Mouse (Mus musculus) megakaryocyte, embryonic 14.5 days (primary cell): ENCODE measurements around the gene Smoc2. TPM values are rescaled to one million over a fixed set of nuclear protein-coding genes. Genes with fewer than 3 reads are reported as not detected.
A peak's percentile ranks its signal among the peaks of the same experiment; 100 is the strongest.

Source experiments
- H3K27me3 ChIP-seq: replicated peaks from 2 replicates; pipeline ENCODE3; 2012; ENCODE audit warnings: inconsistent platforms
- H3K36me3 ChIP-seq: replicated peaks from 2 replicates; pipeline ENCODE3; 2012; ENCODE audit warnings: low read length, inconsistent platforms, mixed read lengths
- H3K4me1 ChIP-seq: 2 replicates; pipeline ENCODE4 v1.6.1; 2012; ENCODE audit warnings: inconsistent platforms
- H3K4me3 ChIP-seq: replicated peaks from 2 replicates; pipeline ENCODE3; 2012; ENCODE audit warnings: moderate library complexity, mild to moderate bottlenecking, inconsistent platforms
- H3K9me3 ChIP-seq: 2 replicates; pipeline ENCODE4 v1.6.1; 2012; ENCODE audit warnings: inconsistent platforms
- FLI1 ChIP-seq: IDR thresholded peaks from 2 replicates; pipeline ENCODE4 v1.6.1; 2012; ENCODE audit warnings: low read length, inconsistent platforms, mixed read lengths
- GATA1 ChIP-seq: IDR thresholded peaks from 3 replicates; pipeline ENCODE4 v1.6.1; 2012; ENCODE audit warnings: mixed read lengths, low read length, inconsistent platforms, borderline replicate concordance
- polyA plus RNA-seq: library from polyadenylated mRNA; stranded (reverse); fragments of >175 nt; gene quantifications from 2 replicates; pipeline ENCODE4 v1.2.3, GENCODE M21; 2012; ENCODE audit warnings: low replicate concordance; ENCODE audit not compliant: insufficient read depth

Gene Smoc2
- polyA plus RNA-seq, 1 experiment: not detected

DNA sequence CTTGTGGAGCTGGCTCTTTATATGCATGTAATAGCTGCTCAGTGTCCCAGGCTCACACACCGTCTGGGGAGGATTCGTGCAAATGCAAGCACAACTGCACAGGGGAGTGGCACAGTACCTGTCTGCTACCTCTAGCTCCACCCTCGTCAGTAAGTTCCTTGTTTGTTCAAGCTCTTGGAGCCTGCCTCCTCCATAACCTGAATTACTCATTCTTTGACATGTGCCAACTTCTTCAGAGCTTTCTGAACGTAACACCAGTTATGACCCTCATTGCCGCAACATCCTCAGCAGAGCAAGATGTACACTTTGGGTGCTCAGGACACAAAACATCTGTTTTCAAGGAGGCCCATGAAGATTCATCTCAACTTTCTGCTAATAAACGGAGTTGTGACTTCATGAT, 5.9 kb upstream of the Smoc2 start:
- no peaks in the 10 kb centered on the region for H3K36me3 ChIP-seq
- no peak for TF ChIP-seq GATA1
- TF ChIP-seq FLI1: no peak
- H3K9me3 ChIP-seq: peaks cover 5% of the 10 kb centered on the region; the same call in 1 of the 2 replicates
- peaks cover 24% of the 10 kb centered on the region for H3K27me3 ChIP-seq
- no peak overlapping the region for H3K4me3 ChIP-seq
- no peaks in the 10 kb centered on the region for H3K4me1 ChIP-seq

DNA sequence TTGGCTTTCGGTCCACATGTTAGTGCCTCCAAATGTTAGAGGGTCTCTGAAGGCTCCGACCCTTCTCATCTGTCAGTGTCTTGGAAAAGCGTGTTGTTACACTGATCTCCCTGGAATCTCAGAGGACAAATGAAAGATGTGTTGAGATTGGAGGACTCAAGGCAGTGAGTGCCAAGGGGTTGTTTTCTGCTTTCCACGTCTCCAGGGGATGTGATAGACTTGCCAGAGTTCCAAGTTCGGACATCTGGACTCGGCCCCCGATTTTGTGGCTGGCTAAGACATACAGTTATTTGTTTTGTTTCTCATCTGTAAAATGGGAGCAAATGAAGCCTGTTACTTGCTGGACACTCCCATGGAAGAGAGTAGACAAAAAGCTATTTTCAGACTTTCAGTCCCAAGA, 2.0 kb upstream of the Smoc2 start:
- H3K4me1 ChIP-seq: peaks cover 15% of the 10 kb centered on the region; the same call in 1 of the 2 replicates
- H3K4me3 ChIP-seq: no peak overlapping the region
- no peaks in the 10 kb centered on the region for H3K36me3 ChIP-seq
- H3K27me3 ChIP-seq: peaks cover 57% of the 10 kb centered on the region
- peaks cover 3% of the 10 kb centered on the region; the same call in 1 of the 2 replicates for H3K9me3 ChIP-seq
- TF ChIP-seq GATA1: no peak
- TF ChIP-seq FLI1: no peak

DNA sequence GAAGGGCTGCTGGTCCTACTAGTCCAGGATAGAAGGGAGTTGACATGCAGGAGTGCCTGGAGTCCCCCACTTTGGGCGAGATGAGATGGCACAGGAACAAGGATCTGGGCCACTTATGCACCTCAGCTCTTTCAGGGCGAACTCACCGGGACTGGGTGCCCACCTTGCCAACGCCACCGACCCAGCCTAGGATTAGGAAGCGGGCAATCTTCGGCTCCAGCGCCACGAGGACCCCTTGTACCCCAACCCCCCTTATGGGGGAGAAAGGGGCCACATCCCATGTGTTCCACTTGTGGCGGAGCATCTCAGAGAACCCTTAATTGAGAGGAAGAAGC, 627 bp downstream of the Smoc2 start:
- Histone ChIP-seq H3K4me3 (peak overlapping the region; percentile 14), H3K9me3 (0 out of 2 replicates have a peak, but pooled peaks cover 3% of the 10 kb centered on the region), H3K36me3 (no peaks in the 10 kb centered on the region), H3K27me3 (peaks cover 68% of the 10 kb centered on the region), H3K4me1 (peaks cover 15% of the 10 kb centered on the region; the same call in 1 of the 2 replicates)
- TF ChIP-seq FLI1 (no peak), GATA1 (no peak)

DNA sequence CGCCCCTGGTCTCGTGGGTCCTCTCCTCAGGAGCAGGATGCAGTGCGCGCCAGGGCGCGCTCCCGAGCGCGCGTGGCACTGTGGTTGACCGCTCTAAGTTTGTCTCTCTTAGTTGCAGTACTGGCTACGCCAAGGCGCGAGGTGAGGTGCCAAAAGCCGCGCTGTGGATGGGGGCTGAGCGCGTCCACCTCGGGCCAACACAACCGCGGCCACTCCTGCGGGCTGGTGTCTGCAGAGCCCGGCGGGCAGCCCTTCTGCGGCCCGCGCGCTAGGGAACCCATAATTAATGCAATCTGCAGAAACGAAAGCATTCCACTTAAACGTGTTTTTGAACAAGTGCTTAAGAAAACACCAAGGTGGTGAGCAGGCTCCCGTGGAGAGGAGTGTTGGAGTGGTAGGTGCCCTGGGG, 1.1 kb downstream of the Smoc2 start:
- H3K36me3 ChIP-seq: no peaks in the 10 kb centered on the region
- H3K9me3 ChIP-seq: 0 out of 2 replicates have a peak, but pooled peaks cover 3% of the 10 kb centered on the region
- H3K4me1 ChIP-seq: peaks cover 15% of the 10 kb centered on the region; the same call in 1 of the 2 replicates
- peak overlapping the region; percentile 23 for H3K4me3 ChIP-seq
- peaks cover 68% of the 10 kb centered on the region for H3K27me3 ChIP-seq
- TF ChIP-seq FLI1: no peak
- TF ChIP-seq GATA1: no peak

DNA sequence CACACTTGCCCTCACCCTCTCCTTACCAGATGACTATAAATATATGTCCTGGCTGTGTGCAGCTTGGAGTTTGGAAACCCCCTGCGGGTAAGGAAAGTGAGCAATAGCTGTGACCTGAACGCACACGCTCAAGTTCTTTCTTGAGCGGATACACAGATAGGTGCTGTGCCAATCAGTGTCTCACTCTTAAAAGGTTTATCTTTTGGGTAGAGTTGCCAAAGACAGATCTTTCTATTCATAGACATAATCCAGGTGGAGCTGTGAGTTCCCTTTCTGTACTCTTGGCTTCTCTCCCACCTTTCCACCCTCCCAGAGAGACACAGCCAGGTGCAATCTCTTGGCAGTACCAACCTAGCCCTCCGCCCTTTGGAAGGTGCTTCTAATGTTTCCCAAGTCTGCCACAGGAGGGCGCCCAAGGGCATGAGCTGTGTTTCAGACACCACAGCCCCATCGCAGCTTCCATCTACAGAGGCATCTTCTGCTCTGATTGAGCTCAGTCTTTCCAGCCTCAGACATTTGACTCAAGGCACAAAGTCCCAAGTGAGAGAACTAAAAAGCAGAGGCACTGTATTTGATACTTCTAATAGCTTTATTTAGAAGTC, 8.8 kb downstream of the Smoc2 start:
- no peak overlapping the region for H3K4me3 ChIP-seq
- TF ChIP-seq FLI1 (no peak), GATA1 (no peak)
- H3K36me3 ChIP-seq: no peaks in the 10 kb centered on the region
- peaks cover 17% of the 10 kb centered on the region for H3K4me1 ChIP-seq
- H3K9me3 ChIP-seq: no peaks in the 10 kb centered on the region
- H3K27me3 ChIP-seq: peaks cover 20% of the 10 kb centered on the region

DNA sequence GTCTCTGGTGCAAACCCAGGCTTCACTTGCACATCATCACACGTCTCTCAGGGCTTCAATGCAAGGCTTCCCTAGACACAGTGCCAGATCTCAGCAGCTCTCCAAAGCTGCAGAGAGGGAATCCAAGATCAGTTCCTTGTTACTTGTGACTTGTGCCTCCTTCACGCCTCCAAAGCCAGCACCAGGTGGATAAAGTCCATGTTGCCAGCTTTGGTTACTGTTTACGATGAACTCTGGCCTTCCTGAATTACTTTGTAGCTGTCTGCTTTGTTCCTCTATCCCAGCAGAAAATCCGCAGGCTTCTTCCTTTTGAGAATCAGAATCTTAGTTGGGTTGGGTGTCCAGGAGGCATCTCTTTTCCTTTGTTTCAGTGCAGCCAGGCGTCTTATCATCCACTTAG, 14.3 kb downstream of the Smoc2 start:
- no peak for TF ChIP-seq GATA1
- no peak overlapping the region for H3K4me3 ChIP-seq
- no peaks in the 10 kb centered on the region for H3K4me1 ChIP-seq
- no peaks in the 10 kb centered on the region for H3K36me3 ChIP-seq
- peaks cover 2% of the 10 kb centered on the region for H3K27me3 ChIP-seq
- H3K9me3 ChIP-seq: no peaks in the 10 kb centered on the region

DNA sequence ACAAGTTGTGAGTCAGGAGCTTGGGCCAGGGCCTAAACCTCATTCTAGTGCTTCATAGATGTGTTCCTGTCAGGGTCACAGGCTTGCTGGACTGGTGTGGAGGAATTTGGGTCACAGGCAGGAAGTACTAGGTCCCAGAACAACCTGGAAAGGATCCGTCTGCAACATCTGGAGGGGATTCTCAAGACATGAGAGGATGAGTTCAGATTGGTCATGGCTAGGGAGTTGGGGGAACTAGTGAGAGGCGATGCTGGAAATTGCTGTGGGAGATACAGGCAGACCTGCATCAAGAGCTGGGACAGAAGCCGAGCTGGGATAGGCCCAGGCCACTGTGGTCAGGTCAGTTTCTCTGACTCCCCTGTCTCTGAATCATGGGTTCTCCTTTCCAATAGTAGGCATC, 15.8 kb downstream of the Smoc2 start:
- Histone ChIP-seq H3K36me3 (no peaks in the 10 kb centered on the region), H3K27me3 (no peaks in the 10 kb centered on the region), H3K4me3 (no peak overlapping the region), H3K9me3 (no peaks in the 10 kb centered on the region), H3K4me1 (no peaks in the 10 kb centered on the region)
- TF ChIP-seq GATA1 (no peak), FLI1 (no peak)

DNA sequence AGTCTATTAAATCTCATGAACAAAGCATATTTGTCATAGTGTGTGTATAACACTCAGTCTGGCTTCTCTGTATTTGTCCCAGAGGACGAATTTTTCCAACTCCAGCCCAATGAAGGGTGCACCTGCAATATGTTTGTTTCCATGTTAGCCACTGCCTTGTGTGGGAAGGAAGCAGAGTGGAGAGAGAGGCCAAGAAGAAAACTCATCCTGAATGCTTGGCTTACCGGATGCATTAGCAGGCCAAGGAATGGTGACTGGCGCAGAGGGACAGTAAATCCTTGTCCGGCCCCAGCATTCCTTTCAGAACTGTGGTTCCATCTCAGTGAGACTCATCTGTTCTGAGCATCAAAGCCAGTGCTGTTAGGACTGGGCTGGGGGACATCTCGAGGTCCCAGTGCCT, 21.1 kb downstream of the Smoc2 start:
- no peaks in the 10 kb centered on the region for H3K4me1 ChIP-seq

DNA sequence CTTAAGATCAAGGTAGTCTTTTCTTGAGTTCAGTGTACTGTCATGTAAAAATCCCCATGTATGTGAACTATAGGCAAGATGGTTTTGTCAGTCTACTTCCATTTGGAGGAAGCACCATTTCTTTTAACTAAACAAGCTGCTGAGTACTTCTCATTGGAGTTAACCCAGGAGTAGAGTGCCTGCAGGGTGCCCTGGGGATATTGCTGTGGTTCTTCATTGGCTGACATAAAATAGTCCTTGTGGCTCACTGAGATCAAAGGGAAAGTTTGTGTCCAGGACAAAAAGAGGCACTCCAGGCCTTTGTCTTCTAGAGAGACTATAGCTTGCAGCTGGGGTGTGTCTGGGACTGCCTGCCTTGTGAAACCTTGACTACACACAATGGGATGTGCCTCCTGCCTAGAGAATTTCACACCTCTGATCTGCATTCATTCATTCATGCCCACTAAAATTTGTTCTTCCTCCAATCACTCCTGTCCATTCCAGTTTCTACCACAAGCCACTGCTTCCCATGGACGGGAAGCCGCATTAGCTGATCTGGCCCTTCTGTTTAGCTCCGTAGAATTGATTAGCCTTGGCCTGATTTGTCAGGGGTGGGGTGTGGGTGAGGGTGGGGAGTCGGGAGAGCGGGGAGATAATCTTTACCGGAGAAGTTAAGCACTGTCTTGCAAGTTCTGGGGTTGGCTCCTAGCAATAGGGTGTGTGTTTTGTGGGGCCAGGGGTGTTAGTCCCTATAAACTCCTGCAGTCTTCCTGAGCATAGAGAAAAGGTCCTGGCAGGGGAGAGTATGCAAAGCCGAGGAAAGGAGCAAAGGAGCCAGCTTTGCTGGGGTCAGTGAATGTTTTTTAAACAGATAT, 22.4 kb downstream of the Smoc2 start:
- Histone ChIP-seq H3K36me3 (no peaks in the 10 kb centered on the region), H3K4me1 (no peaks in the 10 kb centered on the region), H3K4me3 (no peak overlapping the region), H3K27me3 (no peaks in the 10 kb centered on the region), H3K9me3 (peaks cover 17% of the 10 kb centered on the region)
- TF ChIP-seq GATA1 (no peak), FLI1 (no peak)

More for the DNA sequence above, 21.1 kb downstream of the Smoc2 start:
- Histone ChIP-seq H3K4me3 (no peak overlapping the region), H3K9me3 (peaks cover 14% of the 10 kb centered on the region), H3K36me3 (no peaks in the 10 kb centered on the region), H3K27me3 (no peaks in the 10 kb centered on the region)
- no peak for TF ChIP-seq GATA1
- no peak for TF ChIP-seq FLI1

DNA sequence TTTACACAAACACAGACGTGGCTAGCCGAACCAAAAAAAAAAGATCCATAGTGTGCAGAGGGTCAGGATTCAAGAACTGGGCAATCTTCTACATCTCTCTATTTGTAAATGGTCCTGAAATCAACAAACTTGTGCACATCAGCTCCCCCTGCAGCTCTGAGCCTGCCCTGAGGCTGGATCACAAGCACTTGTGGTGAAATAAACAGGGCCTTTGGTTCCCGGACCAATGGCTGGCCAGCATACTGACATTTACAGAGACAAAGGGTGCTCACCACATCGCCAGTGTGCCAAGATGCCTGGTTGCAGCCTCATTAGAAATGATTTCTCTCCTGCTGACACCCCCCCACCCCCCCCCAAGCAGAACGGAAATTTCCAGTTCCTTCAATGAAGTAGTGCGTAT, 23.1 kb downstream of the Smoc2 start:
- Histone ChIP-seq H3K4me1 (no peaks in the 10 kb centered on the region), H3K9me3 (peaks cover 21% of the 10 kb centered on the region), H3K36me3 (no peaks in the 10 kb centered on the region), H3K4me3 (no peak overlapping the region), H3K27me3 (no peaks in the 10 kb centered on the region)
- TF ChIP-seq GATA1 (no peak), FLI1 (no peak)
